Mouse (Mus musculus): Measurements from ENCODE around the gene Slc36a1.

The Slc36a1 gene

GRCm38 (mm10) chr11:55204159-55204596, at the start of gene Slc36a1:
Gene Slc36a1, plus strand, starts transcription at chr11:55204350.
- peak; percentile 92 for DNase-seq

GRCm38 (mm10) chr11:55154398-55155069, 49.6 kb upstream of the Slc36a1 start:
- DNase-seq, result peak; percentile 4

GRCm38 (mm10) chr11:55155070-55155421, 49.1 kb upstream of the Slc36a1 start:
- peak; percentile 65 for DNase-seq

- peak; percentile 71 for DNase-seq
Observed at GRCm38 (mm10) chr11:55158785-55159359, 45.3 kb upstream of the Slc36a1 start.

- peak; percentile 62 for DNase-seq
Observed at GRCm38 (mm10) chr11:55162670-55163069, 41.5 kb upstream of the Slc36a1 start.

- DNase-seq, result peak; percentile 31
Observed at GRCm38 (mm10) chr11:55164723-55165122, 39.4 kb upstream of the Slc36a1 start.

GRCm38 (mm10) chr11:55165748-55166147, 38.4 kb upstream of the Slc36a1 start:
- no peak for DNase-seq

- DNase-seq, result no peak
Observed at GRCm38 (mm10) chr11:55168504-55168903, 35.6 kb upstream of the Slc36a1 start.

- no peak for DNase-seq
Observed at GRCm38 (mm10) chr11:55168914-55169313, 35.2 kb upstream of the Slc36a1 start.

- DNase-seq, result no peak
Observed at GRCm38 (mm10) chr11:55170501-55170900, 33.6 kb upstream of the Slc36a1 start.

- DNase-seq, result no peak
Observed at GRCm38 (mm10) chr11:55178830-55179229, 25.3 kb upstream of the Slc36a1 start.

GRCm38 (mm10) chr11:55179856-55180255, 24.3 kb upstream of the Slc36a1 start:
- no peak for DNase-seq

- no peak for DNase-seq
Observed at GRCm38 (mm10) chr11:55183124-55183523, 21.0 kb upstream of the Slc36a1 start.

GRCm38 (mm10) chr11:55184246-55184645, 19.9 kb upstream of the Slc36a1 start:
- DNase-seq, result no peak

GRCm38 (mm10) chr11:55184733-55185291, 19.3 kb upstream of the Slc36a1 start, which contains the start of gene Slc36a2:
Gene Slc36a2, minus strand, starts transcription at chr11:55185077.
- no peak for DNase-seq

- DNase-seq, result no peak
Observed at GRCm38 (mm10) chr11:55187292-55187691, 16.9 kb upstream of the Slc36a1 start.

- no peak for DNase-seq
Observed at GRCm38 (mm10) chr11:55187777-55188176, 16.4 kb upstream of the Slc36a1 start.

GRCm38 (mm10) chr11:55190216-55190615, 13.9 kb upstream of the Slc36a1 start:
- DNase-seq, result no peak

GRCm38 (mm10) chr11:55197086-55197485, 7.1 kb upstream of the Slc36a1 start:
- no peak for DNase-seq

GRCm38 (mm10) chr11:55197740-55198510, 6.2 kb upstream of the Slc36a1 start:
- DNase-seq, result no peak

GRCm38 (mm10) chr11:55204602-55205001, 452 bp downstream of the Slc36a1 start:
- no peak for DNase-seq

GRCm38 (mm10) chr11:55208001-55208690, 4.0 kb downstream of the Slc36a1 start:
- DNase-seq, result peak; percentile 85

GRCm38 (mm10) chr11:55209032-55209431, 4.9 kb downstream of the Slc36a1 start:
- no peak for DNase-seq

Measured in layer of hippocampus, adult 9-11 months (tissue).